ENCODE assay signal across 8 mouse cellular contexts in the genomic region with DNA sequence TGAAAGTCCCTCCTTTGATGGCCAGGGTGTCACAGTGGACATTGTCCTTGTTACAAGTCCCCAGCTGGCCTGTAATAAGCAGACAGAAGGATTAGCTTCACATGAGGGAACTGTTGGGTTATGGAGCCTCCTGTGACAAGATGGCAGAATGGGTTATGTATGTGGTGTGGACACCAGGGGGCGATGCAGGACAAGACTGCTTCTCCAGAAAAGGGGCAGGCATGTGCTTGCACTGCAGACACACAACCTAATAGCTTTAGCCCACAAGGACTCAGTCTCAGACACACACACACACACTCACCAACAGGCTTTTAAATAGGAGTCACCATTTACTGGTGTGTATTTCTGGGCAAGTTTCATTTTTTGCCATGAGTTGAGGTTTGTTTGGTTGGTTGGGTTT. TPM values are rescaled to one million over a fixed set of nuclear protein-coding genes. Genes with fewer than 3 reads are reported as not detected.
DNase-seq lines count a peak whose midpoint lies in the region; ATAC-seq lines count a peak whose summit lies in the region.

No protein-coding gene starts in this region.

- no peaks in the 10 kb centered on the region for H3K4me1 ChIP-seq in hindbrain, embryonic 10.5 days (replicated peaks)
- no peaks in the 10 kb centered on the region for H3K4me1 ChIP-seq in hindbrain, embryonic 12.5 days
- no peaks in the 10 kb centered on the region for H3K4me1 ChIP-seq in embryonic facial prominence, embryonic 10.5 days

- H3K9me3 ChIP-seq in hindbrain, embryonic 10.5 days = no peaks in the 10 kb centered on the region
- no peaks in the 10 kb centered on the region for H3K9me3 ChIP-seq in hindbrain, embryonic 12.5 days (replicated peaks)
- H3K9me3 ChIP-seq in embryonic facial prominence, embryonic 10.5 days = no peaks in the 10 kb centered on the region

- no peaks in the 10 kb centered on the region for H3K36me3 ChIP-seq in hindbrain, embryonic 10.5 days
- no peaks in the 10 kb centered on the region for H3K36me3 ChIP-seq in hindbrain, embryonic 12.5 days
- no peaks in the 10 kb centered on the region for H3K36me3 ChIP-seq in embryonic facial prominence, embryonic 10.5 days (replicated peaks)

- H3K9ac ChIP-seq in hindbrain, embryonic 12.5 days = no peak overlapping the region

- H3K27ac ChIP-seq in hindbrain, embryonic 10.5 days = no peak overlapping the region
- no peak overlapping the region for H3K27ac ChIP-seq in hindbrain, embryonic 12.5 days
- H3K27ac ChIP-seq in embryonic facial prominence, embryonic 10.5 days (replicated peaks) = no peak overlapping the region

- H3K27me3 ChIP-seq in hindbrain, embryonic 10.5 days (ENCODE audit: insufficient read depth, poor library complexity, severe bottlenecking) = no peaks in the 10 kb centered on the region; the same call in 1 of the 2 replicates
- no peaks in the 10 kb centered on the region for H3K27me3 ChIP-seq in hindbrain, embryonic 12.5 days
- H3K27me3 ChIP-seq in embryonic facial prominence, embryonic 10.5 days (replicated peaks; ENCODE audit: low read depth, poor library complexity, severe bottlenecking) = no peaks in the 10 kb centered on the region

- ATAC-seq in hindbrain, embryonic 12.5 days (ENCODE audit: low FRiP score) = no peak
- peak; percentile 40; the same call in 1 of the 2 replicates for ATAC-seq in megakaryocyte, adult 5-6 weeks (ENCODE audit: poor library complexity, severe bottlenecking)

- WGBS in hindbrain, embryonic 10.5 days = 15% methylated on average over 1 of the region's 1 CpGs
- WGBS in hindbrain, embryonic 12.5 days = 0% methylated on average over 1 of the region's 1 CpGs
- 9% methylated on average over 1 of the region's 1 CpGs for WGBS in embryonic facial prominence, embryonic 10.5 days

- H3K4me2 ChIP-seq in hindbrain, embryonic 12.5 days (replicated peaks) = no peak overlapping the region

- peak; percentile 61 for DNase-seq in hindbrain, embryonic 10.5 days (ENCODE audit: low spot score)
- peak; percentile 14 to 19 for DNase-seq in B cell, adult 2 months
- peak; percentile 81 for DNase-seq in ZHBTc4 (ENCODE audit: low read depth, low spot score)
- peak; percentile 73 for DNase-seq in embryonic facial prominence, embryonic 10.5 days (ENCODE audit: low spot score)
- peak; percentile 84 for DNase-seq in kidney, adult 9 months
- peak; percentile 76 for DNase-seq in yolk sac, embryonic 10.5 days (ENCODE audit: low spot score)

- H3K4me3 ChIP-seq in hindbrain, embryonic 10.5 days = no peak overlapping the region
- H3K4me3 ChIP-seq in hindbrain, embryonic 12.5 days = no peak overlapping the region
- no peak overlapping the region for H3K4me3 ChIP-seq in embryonic facial prominence, embryonic 10.5 days

RNA-seq across cellular contexts. Expression of gene Ces3b, which starts 16.8 kb away (rescaled TPM):
- not detected in 2 replicates for polyA plus RNA-seq in hindbrain, embryonic 10.5 days (2016; fragmentation: Nextera tagmentation; extraction: Ambion mirVana)
- not detected in 2 replicates for polyA plus RNA-seq in hindbrain, embryonic 12.5 days (2016; fragmentation: Nextera tagmentation; extraction: Ambion mirVana)
- polyA plus RNA-seq in embryonic facial prominence, embryonic 10.5 days (2016; fragmentation: Nextera tagmentation; extraction: Ambion mirVana) = not detected in 2 replicates
- not detected in 2 replicates for total RNA-seq in megakaryocyte, adult 5-6 weeks (2015)
- not detected in 2 replicates for total RNA-seq in megakaryocyte, adult 5-6 weeks (2017)

RNA-seq across cellular contexts. Expression of gene Ces3a, which starts 18.4 kb away (rescaled TPM):
- not detected in 2 replicates for polyA plus RNA-seq in hindbrain, embryonic 10.5 days (2016; fragmentation: Nextera tagmentation; extraction: Ambion mirVana)
- polyA plus RNA-seq in hindbrain, embryonic 12.5 days (2016; fragmentation: Nextera tagmentation; extraction: Ambion mirVana) = not detected in 2 replicates
- polyA plus RNA-seq in embryonic facial prominence, embryonic 10.5 days (2016; fragmentation: Nextera tagmentation; extraction: Ambion mirVana) = not detected in 2 replicates
- not detected in 2 replicates for total RNA-seq in megakaryocyte, adult 5-6 weeks (2015)
- total RNA-seq in megakaryocyte, adult 5-6 weeks (2017) = not detected in 2 replicates

Comparison
In these comparisons a context has a peak if more than half of its experiments do, and no peak if none do; other contexts are left out.
1. DNase-seq: peak in every context shown above with its lines; median percentile 84 in kidney, adult 9 months; 81 in ZHBTc4; 76 in yolk sac, embryonic 10.5 days; 73 in embryonic facial prominence, embryonic 10.5 days; 61 in hindbrain, embryonic 10.5 days; 16 in B cell, adult 2 months.